ENCODE assay signal across 20 mouse cellular contexts in genomic region chr12:33166712-33167111, GRCm38 (mm10). TPM values are rescaled to one million over a fixed set of nuclear protein-coding genes. Genes with fewer than 3 reads are reported as not detected.
DNase-seq lines count a peak whose midpoint lies in the region; ATAC-seq and TF ChIP-seq lines count a peak whose summit lies in the region.
"Had no signal": no experiment of that assay in that cellular context is flagged by ENCODE, and none has a peak within 500 bp of the region (broad histone marks: within the 10 kb centered on the region; RNA-seq: fewer than 3 reads in every experiment).

No protein-coding gene starts in this region.

- H3K27ac ChIP-seq in CH12.LX (ENCODE audit: insufficient read depth, low read depth), result peak overlapping the region; percentile 76
- H3K27ac ChIP-seq in liver, embryonic 12.5 days, result no peak overlapping the region
- no peak overlapping the region for H3K27ac ChIP-seq in neural tube, embryonic 15.5 days (replicated peaks)
- H3K27ac ChIP-seq: embryonic facial prominence, embryonic 10.5 days; forebrain, embryonic 10.5 days; gastrocnemius, adult 2 months; heart, embryonic 13.5 days; hindbrain, embryonic 12.5 days had no signal

- ATAC-seq in cerebellum, adult (ENCODE audit: insufficient number of reproducible peaks, low FRiP score, low TSS enrichment), result peak; percentile 6; the same call in 1 of the 2 replicates
- no peak for ATAC-seq in liver, embryonic 12.5 days
- no peak for ATAC-seq in neural tube, embryonic 15.5 days (ENCODE audit: low FRiP score)
- ATAC-seq: forebrain, embryonic 14.5 days; hindbrain, embryonic 16.5 days had no signal

- H3K9me3 ChIP-seq in CH12.LX (replicated peaks; ENCODE audit: low read length), result no peaks in the 10 kb centered on the region
- no peaks in the 10 kb centered on the region for H3K9me3 ChIP-seq in liver, embryonic 12.5 days (replicated peaks)
- no peaks in the 10 kb centered on the region for H3K9me3 ChIP-seq in neural tube, embryonic 15.5 days (replicated peaks)
- H3K9me3 ChIP-seq: embryonic facial prominence, embryonic 10.5 days; forebrain, embryonic 10.5 days; G1E; heart, embryonic 13.5 days; hindbrain, embryonic 12.5 days had no signal

- TF ChIP-seq RAD21 in CH12.LX (IDR thresholded peaks at IDR 0.05; ENCODE audit: low read depth, low read length), result no peak

- peaks cover 45 to 99% of the 10 kb centered on the region in 2 experiments for H3K4me1 ChIP-seq in CH12.LX (ENCODE audit: control insufficient read depth in 1 of 2, insufficient read depth in 2 of 2)
- H3K4me1 ChIP-seq in liver, embryonic 12.5 days, result peaks cover 20% of the 10 kb centered on the region
- H3K4me1 ChIP-seq in neural tube, embryonic 15.5 days, result peaks cover 20% of the 10 kb centered on the region

- H3K79me2 ChIP-seq in CH12.LX (replicated peaks; ENCODE audit: control insufficient read depth, extremely low read depth, insufficient read depth, poor library complexity, severe bottlenecking), result peaks cover 66% of the 10 kb centered on the region

- no peak overlapping the region for H3K4me3 ChIP-seq in CH12.LX (replicated peaks in 1 of 3; ENCODE audit: low read depth in 2 of 3, low read length in 2 of 3, poor library complexity in 1 of 3)
- H3K4me3 ChIP-seq in liver, embryonic 12.5 days, result no peak overlapping the region
- no peak overlapping the region for H3K4me3 ChIP-seq in neural tube, embryonic 15.5 days (replicated peaks)
- H3K4me3 ChIP-seq: embryonic facial prominence, embryonic 10.5 days; forebrain, embryonic 10.5 days; gastrocnemius, adult 2 months; heart, embryonic 13.5 days; hindbrain, embryonic 12.5 days had no signal

- H3K9ac ChIP-seq in CH12.LX (ENCODE audit: insufficient read depth, low read depth), result peak overlapping the region; percentile 31; the same call in 1 of the 2 replicates
- H3K9ac ChIP-seq in liver, embryonic 12.5 days, result no peak overlapping the region
- no peak overlapping the region for H3K9ac ChIP-seq in neural tube, embryonic 15.5 days (replicated peaks)
- H3K9ac ChIP-seq: heart, embryonic 13.5 days; hindbrain, embryonic 12.5 days had no signal

- 0 out of 2 replicates have a peak overlapping the region, but pooled peaks have one; percentile 41 for H3K4me2 ChIP-seq in CH12.LX (ENCODE audit: insufficient read depth, low read depth, poor library complexity, severe bottlenecking)
- peak overlapping the region; percentile 18; the same call in 1 of the 2 replicates for H3K4me2 ChIP-seq in liver, embryonic 12.5 days
- H3K4me2 ChIP-seq in neural tube, embryonic 15.5 days, result no peak overlapping the region
- H3K4me2 ChIP-seq: heart, embryonic 13.5 days; hindbrain, embryonic 12.5 days had no signal

- no peak for DNase-seq in cerebellum, adult 8-10 months
- no peak for DNase-seq in CH12.LX (ENCODE audit: extremely low read depth)
- DNase-seq in brain, adult 2 months (ENCODE audit: low read depth, low spot score), result peak; percentile 55
- no peak for DNase-seq in urinary bladder, postnatal 36 days (ENCODE audit: low spot score in 2 of 2)
- DNase-seq: adrenal gland, postnatal 25 days; cerebellum, adult 11 months; cerebellum, adult 9-10 months; gastrocnemius, adult 2 months; gastrocnemius, postnatal 25 days; heart, postnatal 4 days had no signal

- dilution Hi-C loops in CH12.LX (cut with MboI; ENCODE audit: extremely low pct_ligation_motif_present, extremely low pct_unique_long_range_greater_than_20kb, low sequenced_read_pairs), result no loop called here

- TF ChIP-seq EP300 in CH12.LX (IDR thresholded peaks at IDR 0.05; ENCODE audit: low read length), result no peak

- no peak for TF ChIP-seq CTCF in CH12.LX (conservative IDR thresholded peaks at IDR 0.05 in 1 of 2, IDR thresholded peaks at IDR 0.05 in 1 of 2; ENCODE audit: low read depth in 2 of 2, low read length in 2 of 2)

- 57% methylated on average over 8 of the region's 8 CpGs for WGBS in liver, embryonic 12.5 days (ENCODE audit: insufficient replicate concordance)
- WGBS in neural tube, embryonic 15.5 days, result 56% methylated on average over 8 of the region's 8 CpGs

- H3K36me3 ChIP-seq in CH12.LX (replicated peaks in 1 of 2; ENCODE audit: control insufficient read depth in 1 of 2, insufficient read depth in 1 of 2, low read length in 1 of 2), result peaks cover 4 to 34% of the 10 kb centered on the region in 2 experiments
- H3K36me3 ChIP-seq in liver, embryonic 12.5 days, result peaks cover 1% of the 10 kb centered on the region; the same call in 1 of the 2 replicates
- no peaks in the 10 kb centered on the region for H3K36me3 ChIP-seq in neural tube, embryonic 15.5 days
- H3K36me3 ChIP-seq: embryonic facial prominence, embryonic 10.5 days; forebrain, embryonic 10.5 days; heart, embryonic 13.5 days; hindbrain, embryonic 12.5 days had no signal

- TF ChIP-seq POLR2A in CH12.LX (IDR thresholded peaks at IDR 0.05; ENCODE audit: low read depth, low read length), result no peak

- in situ Hi-C loops in CH12.LX (cut with MboI; ENCODE audit: low pct_ligation_motif_present, low pct_unique_long_range_greater_than_20kb, low sequenced_read_pairs), result no loop called here

- H3K27me3 ChIP-seq in CH12.LX (replicated peaks), result no peaks in the 10 kb centered on the region
- H3K27me3 ChIP-seq in liver, embryonic 12.5 days (replicated peaks), result no peaks in the 10 kb centered on the region
- no peaks in the 10 kb centered on the region for H3K27me3 ChIP-seq in neural tube, embryonic 15.5 days (replicated peaks)
- H3K27me3 ChIP-seq: heart, embryonic 13.5 days; hindbrain, embryonic 12.5 days had no signal

TF ChIP-seq in CH12.LX, 34 proteins besides CTCF, POLR2A, EP300 and RAD21:
- TF ChIP-seq ELF1 (IDR thresholded peaks at IDR 0.05; ENCODE audit: low read depth, low read length) (no peak), USF1 (IDR thresholded peaks at IDR 0.05; ENCODE audit: low read depth, low read length) (peak; percentile 61), TCF12 (IDR thresholded peaks at IDR 0.05; ENCODE audit: low read depth, low read length) (no peak), BHLHE40 (IDR thresholded peaks at IDR 0.05; ENCODE audit: low read depth, low read length) (peak; percentile 70), E2F4 (IDR thresholded peaks at IDR 0.05; ENCODE audit: insufficient replicate concordance, low read depth, low read length) (no peak), USF2 (conservative IDR thresholded peaks at IDR 0.05; ENCODE audit: low read depth, low read length) (peak; percentile 15; the same call in 1 of the 2 replicates), CHD2 (IDR thresholded peaks at IDR 0.05; ENCODE audit: low read length) (no peak)

RNA-seq across cellular contexts. Expression of gene Atxn7l1, which starts 19.2 kb away (rescaled TPM):
- total RNA-seq in CH12.LX (2012; rRNA removed) (8.6 and 9.7 TPM in 2 replicates), CH12.LX (2014; rRNA removed) (8.2 and 9.0 TPM in 2 replicates)
- polyA plus RNA-seq in CH12.LX (2012; ENCODE audit: insufficient read length, low read depth), result 51.3 and 55.7 TPM in 2 replicates
- polyA plus RNA-seq in liver, embryonic 12.5 days (2016; fragmentation: Nextera tagmentation; extraction: Ambion mirVana), result 16.9 and 17.1 TPM in 2 replicates
- polyA plus RNA-seq in neural tube, embryonic 15.5 days (2015; fragmentation: Nextera tagmentation; extraction: Ambion mirVana), result 19.4 and 27.7 TPM in 2 replicates
